16 mouse cellular contexts compared by ENCODE assay signal in genomic region chr4:34577028-34577427, GRCm38 (mm10). TPM values are rescaled to one million over a fixed set of nuclear protein-coding genes. Genes with fewer than 3 reads are reported as not detected.
DNase-seq lines count a peak whose midpoint lies in the region; ATAC-seq and TF ChIP-seq lines count a peak whose summit lies in the region.
"Had no signal": no experiment of that assay in that cellular context is flagged by ENCODE, and none has a peak within 500 bp of the region (broad histone marks: within the 10 kb centered on the region; RNA-seq: fewer than 3 reads in every experiment).

No protein-coding gene starts in this region.

- peak; percentile 20 for DNase-seq in hindbrain, postnatal 0 days (ENCODE audit: low spot score)
- DNase-seq in hindbrain, embryonic 14.5 days (ENCODE audit: low spot score): no peak
- DNase-seq in midbrain, postnatal 0 days (ENCODE audit: low spot score): no peak
- peak; percentile 27 for DNase-seq in splenic B cell, adult 2 months (ENCODE audit: low read depth, low spot score)
- DNase-seq in cerebellum, adult 9-11 months: no peak
- no peak for DNase-seq in hindbrain, embryonic 10.5 days (ENCODE audit: low spot score)
- DNase-seq: cerebellum, postnatal 10 days; right cerebral cortex, postnatal 25 days had no signal

- peaks cover 58% of the 10 kb centered on the region for H3K36me3 ChIP-seq in hindbrain, postnatal 0 days (ENCODE audit: insufficient read depth, low read length)
- peaks cover 94% of the 10 kb centered on the region for H3K36me3 ChIP-seq in hindbrain, embryonic 14.5 days (replicated peaks; ENCODE audit: control insufficient read depth, insufficient read depth)
- peaks cover 40% of the 10 kb centered on the region for H3K36me3 ChIP-seq in midbrain, postnatal 0 days (ENCODE audit: insufficient read depth, low read length)
- H3K36me3 ChIP-seq in midbrain, embryonic 15.5 days (replicated peaks): peaks cover 46% of the 10 kb centered on the region
- peaks cover 14% of the 10 kb centered on the region for H3K36me3 ChIP-seq in splenic B cell, adult 2 months (ENCODE audit: control insufficient read depth, insufficient read depth, low read length, poor library complexity, severe bottlenecking)
- peaks cover 99% of the 10 kb centered on the region for H3K36me3 ChIP-seq in hindbrain, embryonic 10.5 days

- peak; percentile 42 for TF ChIP-seq CTCF in hindbrain, postnatal 0 days (IDR thresholded peaks at IDR 0.05; ENCODE audit: low read depth)
- peak; percentile 56 for TF ChIP-seq CTCF in midbrain, postnatal 0 days (IDR thresholded peaks at IDR 0.05)

- H3K27me3 ChIP-seq in hindbrain, postnatal 0 days (ENCODE audit: insufficient read depth, low read length): no peaks in the 10 kb centered on the region
- H3K27me3 ChIP-seq in hindbrain, embryonic 14.5 days (ENCODE audit: control insufficient read depth, insufficient read depth, low read length): no peaks in the 10 kb centered on the region
- H3K27me3 ChIP-seq in midbrain, postnatal 0 days (ENCODE audit: insufficient read depth, low read length): no peaks in the 10 kb centered on the region
- no peaks in the 10 kb centered on the region for H3K27me3 ChIP-seq in midbrain, embryonic 15.5 days (replicated peaks)
- no peaks in the 10 kb centered on the region for H3K27me3 ChIP-seq in splenic B cell, adult 2 months (ENCODE audit: control insufficient read depth, insufficient read depth, low read length, poor library complexity, severe bottlenecking)
- H3K27me3 ChIP-seq in hindbrain, embryonic 10.5 days (ENCODE audit: insufficient read depth, poor library complexity, severe bottlenecking): no peaks in the 10 kb centered on the region
- H3K27me3 ChIP-seq: embryonic facial prominence, embryonic 15.5 days; hindbrain, embryonic 15.5 days; lung, embryonic 15.5 days; neural tube, embryonic 15.5 days had no signal

- ATAC-seq in hindbrain, postnatal 0 days: no peak
- no peak for ATAC-seq in hindbrain, embryonic 14.5 days (ENCODE audit: low FRiP score)
- ATAC-seq in midbrain, postnatal 0 days (ENCODE audit: low FRiP score): no peak
- ATAC-seq in midbrain, embryonic 15.5 days (replicated peaks): no peak
- ATAC-seq in common myeloid progenitor, adult 5-6 weeks (replicated peaks; ENCODE audit: low read depth, poor library complexity, severe bottlenecking): peak; percentile 73
- ATAC-seq: midbrain, embryonic 16.5 days had no signal

- H3K9ac ChIP-seq in hindbrain, postnatal 0 days (replicated peaks; ENCODE audit: low read length): no peak overlapping the region
- H3K9ac ChIP-seq in hindbrain, embryonic 14.5 days: no peak overlapping the region
- no peak overlapping the region for H3K9ac ChIP-seq in midbrain, postnatal 0 days (replicated peaks; ENCODE audit: low read length, poor library complexity, severe bottlenecking)
- no peak overlapping the region for H3K9ac ChIP-seq in midbrain, embryonic 15.5 days
- H3K9ac ChIP-seq: embryonic facial prominence, embryonic 15.5 days; hindbrain, embryonic 15.5 days; lung, embryonic 15.5 days; neural tube, embryonic 15.5 days had no signal

- no peak overlapping the region for H3K4me3 ChIP-seq in hindbrain, postnatal 0 days (ENCODE audit: low read length)
- H3K4me3 ChIP-seq in hindbrain, embryonic 14.5 days (replicated peaks; ENCODE audit: low read length): no peak overlapping the region
- H3K4me3 ChIP-seq in midbrain, postnatal 0 days (ENCODE audit: low read depth, low read length): no peak overlapping the region
- H3K4me3 ChIP-seq in midbrain, embryonic 15.5 days: no peak overlapping the region
- H3K4me3 ChIP-seq in hindbrain, embryonic 10.5 days: no peak overlapping the region
- H3K4me3 ChIP-seq: embryonic facial prominence, embryonic 15.5 days; hindbrain, embryonic 15.5 days; lung, embryonic 15.5 days; neural tube, embryonic 15.5 days had no signal

- no peak overlapping the region for H3K4me2 ChIP-seq in hindbrain, postnatal 0 days (ENCODE audit: low read depth, low read length)
- H3K4me2 ChIP-seq in hindbrain, embryonic 14.5 days (replicated peaks): no peak overlapping the region
- H3K4me2 ChIP-seq in midbrain, postnatal 0 days (ENCODE audit: low read depth, low read length, poor library complexity, severe bottlenecking): no peak overlapping the region
- no peak overlapping the region for H3K4me2 ChIP-seq in midbrain, embryonic 15.5 days
- H3K4me2 ChIP-seq: embryonic facial prominence, embryonic 15.5 days; hindbrain, embryonic 15.5 days; lung, embryonic 15.5 days; neural tube, embryonic 15.5 days had no signal

- 87% methylated on average over 2 of the region's 2 CpGs for WGBS in hindbrain, postnatal 0 days
- WGBS in hindbrain, embryonic 14.5 days: 97% methylated on average over 2 of the region's 2 CpGs
- WGBS in midbrain, postnatal 0 days: 90% methylated on average over 2 of the region's 2 CpGs
- 90% methylated on average over 2 of the region's 2 CpGs for WGBS in midbrain, embryonic 15.5 days
- 95% methylated on average over 2 of the region's 2 CpGs for WGBS in hindbrain, embryonic 10.5 days

- H3K4me1 ChIP-seq in hindbrain, postnatal 0 days (ENCODE audit: insufficient read depth, low read length): no peaks in the 10 kb centered on the region
- H3K4me1 ChIP-seq in hindbrain, embryonic 14.5 days (replicated peaks; ENCODE audit: control insufficient read depth, insufficient read depth, low read length): no peaks in the 10 kb centered on the region
- no peaks in the 10 kb centered on the region for H3K4me1 ChIP-seq in midbrain, postnatal 0 days (ENCODE audit: insufficient read depth, low read length)
- no peaks in the 10 kb centered on the region for H3K4me1 ChIP-seq in midbrain, embryonic 15.5 days
- no peaks in the 10 kb centered on the region for H3K4me1 ChIP-seq in hindbrain, embryonic 10.5 days (replicated peaks)
- H3K4me1 ChIP-seq: embryonic facial prominence, embryonic 15.5 days; hindbrain, embryonic 15.5 days; lung, embryonic 15.5 days had no signal

- no peaks in the 10 kb centered on the region for H3K9me3 ChIP-seq in hindbrain, postnatal 0 days (ENCODE audit: low read length)
- H3K9me3 ChIP-seq in hindbrain, embryonic 14.5 days (ENCODE audit: control insufficient read depth, low read length): no peaks in the 10 kb centered on the region
- H3K9me3 ChIP-seq in midbrain, postnatal 0 days (ENCODE audit: low read length): no peaks in the 10 kb centered on the region
- no peaks in the 10 kb centered on the region for H3K9me3 ChIP-seq in midbrain, embryonic 15.5 days
- H3K9me3 ChIP-seq in hindbrain, embryonic 10.5 days: no peaks in the 10 kb centered on the region
- H3K9me3 ChIP-seq: embryonic facial prominence, embryonic 15.5 days; G1E; hindbrain, embryonic 15.5 days; lung, embryonic 15.5 days; neural tube, embryonic 15.5 days had no signal

- H3K27ac ChIP-seq in hindbrain, postnatal 0 days: no peak overlapping the region
- no peak overlapping the region for H3K27ac ChIP-seq in hindbrain, embryonic 14.5 days
- no peak overlapping the region for H3K27ac ChIP-seq in midbrain, postnatal 0 days (ENCODE audit: low read depth, low read length)
- no peak overlapping the region for H3K27ac ChIP-seq in midbrain, embryonic 15.5 days
- H3K27ac ChIP-seq in hindbrain, embryonic 10.5 days: no peak overlapping the region
- H3K27ac ChIP-seq: embryonic facial prominence, embryonic 15.5 days; hindbrain, embryonic 15.5 days; lung, embryonic 15.5 days; neural tube, embryonic 15.5 days had no signal

RNA-seq across cellular contexts. Expression of gene Akirin2, which starts 26.3 kb away (rescaled TPM):
- 75.7 and 82.1 TPM in 2 replicates for total RNA-seq in hindbrain, postnatal 0 days (2014; rRNA removed)
- 77.5 and 82.5 TPM in 2 replicates for polyA plus RNA-seq in hindbrain, postnatal 0 days (2015; fragmentation: Nextera tagmentation; extraction: Ambion mirVana)
- 92.5 and 93.7 TPM in 2 replicates for polyA plus RNA-seq in hindbrain, embryonic 14.5 days (2014; fragmentation: Nextera tagmentation; extraction: Ambion mirVana)
- total RNA-seq in midbrain, postnatal 0 days (2014; rRNA removed): 103 and 124 TPM in 2 replicates
- 69.1 and 85.7 TPM in 2 replicates for polyA plus RNA-seq in midbrain, postnatal 0 days (2015; fragmentation: Nextera tagmentation; extraction: Ambion mirVana)
- polyA plus RNA-seq in midbrain, embryonic 15.5 days (2015; fragmentation: Nextera tagmentation; extraction: Ambion mirVana): 86.6 and 89.9 TPM in 2 replicates
- 42.0 and 60.8 TPM in 2 replicates for total RNA-seq in common myeloid progenitor, adult 5-6 weeks (2017)
- polyA plus RNA-seq in hindbrain, embryonic 10.5 days (2016; fragmentation: Nextera tagmentation; extraction: Ambion mirVana): 69.2 and 85.7 TPM in 2 replicates

RNA-seq across cellular contexts. Expression of gene Orc3, which starts 37.7 kb away (rescaled TPM):
- total RNA-seq in hindbrain, postnatal 0 days (2014; rRNA removed): 68.0 and 68.9 TPM in 2 replicates
- polyA plus RNA-seq in hindbrain, postnatal 0 days (2015; fragmentation: Nextera tagmentation; extraction: Ambion mirVana): 61.8 and 61.9 TPM in 2 replicates
- polyA plus RNA-seq in hindbrain, embryonic 14.5 days (2014; fragmentation: Nextera tagmentation; extraction: Ambion mirVana): 95.3 and 96.2 TPM in 2 replicates
- 57.2 and 76.1 TPM in 2 replicates for total RNA-seq in midbrain, postnatal 0 days (2014; rRNA removed)
- 61.3 and 65.0 TPM in 2 replicates for polyA plus RNA-seq in midbrain, postnatal 0 days (2015; fragmentation: Nextera tagmentation; extraction: Ambion mirVana)
- polyA plus RNA-seq in midbrain, embryonic 15.5 days (2015; fragmentation: Nextera tagmentation; extraction: Ambion mirVana): 79.7 and 83.5 TPM in 2 replicates
- total RNA-seq in common myeloid progenitor, adult 5-6 weeks (2017): 87.5 and 96.9 TPM in 2 replicates
- polyA plus RNA-seq in hindbrain, embryonic 10.5 days (2016; fragmentation: Nextera tagmentation; extraction: Ambion mirVana): 82.1 and 95.5 TPM in 2 replicates

RNA-seq across cellular contexts. Expression of gene Rars2, which starts 37.7 kb away (rescaled TPM):
- 11.0 and 16.8 TPM in 2 replicates for total RNA-seq in hindbrain, postnatal 0 days (2014; rRNA removed)
- polyA plus RNA-seq in hindbrain, postnatal 0 days (2015; fragmentation: Nextera tagmentation; extraction: Ambion mirVana): 45.8 and 46.5 TPM in 2 replicates
- polyA plus RNA-seq in hindbrain, embryonic 14.5 days (2014; fragmentation: Nextera tagmentation; extraction: Ambion mirVana): 45.8 and 50.3 TPM in 2 replicates
- total RNA-seq in midbrain, postnatal 0 days (2014; rRNA removed): 24.1 and 26.7 TPM in 2 replicates
- 43.0 and 44.9 TPM in 2 replicates for polyA plus RNA-seq in midbrain, postnatal 0 days (2015; fragmentation: Nextera tagmentation; extraction: Ambion mirVana)
- 52.6 and 52.8 TPM in 2 replicates for polyA plus RNA-seq in midbrain, embryonic 15.5 days (2015; fragmentation: Nextera tagmentation; extraction: Ambion mirVana)
- total RNA-seq in common myeloid progenitor, adult 5-6 weeks (2017): 36.6 and 46.2 TPM in 2 replicates
- polyA plus RNA-seq in hindbrain, embryonic 10.5 days (2016; fragmentation: Nextera tagmentation; extraction: Ambion mirVana): 67.2 and 69.8 TPM in 2 replicates

Comparison
In these comparisons a context has a peak if more than half of its experiments do, and no peak if none do; other contexts are left out.
1. DNase-seq: peak in hindbrain, postnatal 0 days (single experiment) and splenic B cell, adult 2 months (single experiment); none in hindbrain, embryonic 14.5 days (single experiment), midbrain, postnatal 0 days (single experiment), cerebellum, adult 9-11 months (single experiment) and hindbrain, embryonic 10.5 days (single experiment).